Mouse (Mus musculus) CH12.LX (cell line): Measurements from ENCODE around the gene Cntrob. TPM values are rescaled to one million over a fixed set of nuclear protein-coding genes. Genes with fewer than 3 reads are reported as not detected.

Experiments used
- DNase-seq: peaks from one replicate; pipeline ENCODE4 v3.0.0-alpha.2; 2013; ENCODE audit errors: extremely low read depth
- H3K27ac ChIP-seq: 2 replicates; pipeline ENCODE4 v1.5.1; 2012; ENCODE audit warnings: low read depth, mild to moderate bottlenecking, control low read depth, moderate library complexity; ENCODE audit not compliant: insufficient read depth
- H3K27me3 ChIP-seq: replicated peaks from 2 replicates; pipeline ENCODE3; 2012; ENCODE audit warnings: inconsistent platforms
- H3K36me3 ChIP-seq, 2 experiments: replicated peaks in 1 of 2; 2 replicates each; pipeline versions ENCODE3 to v1.6.1; 2012; ENCODE audit warnings: inconsistent platforms in 1 of 2, low read length in 1 of 2, mild to moderate bottlenecking in 1 of 2, mixed read lengths in 1 of 2, moderate library complexity in 1 of 2; ENCODE audit not compliant: control insufficient read depth in 1 of 2, insufficient read depth in 1 of 2
- H3K4me1 ChIP-seq, 2 experiments: 2 replicates each; pipeline ENCODE4 v1.6.1; 2012; ENCODE audit warnings: inconsistent platforms in 1 of 2, moderate library complexity in 1 of 2; ENCODE audit not compliant: insufficient read depth in 2 of 2, control insufficient read depth in 1 of 2
- H3K4me2 ChIP-seq: 2 replicates; pipeline ENCODE4 v1.6.1; 2012; ENCODE audit warnings: low read depth, mild to moderate bottlenecking, control low read depth; ENCODE audit not compliant: poor library complexity, insufficient read depth, severe bottlenecking
- H3K4me3 ChIP-seq, 3 experiments: fragments of 150-350 bp in 1 of 3; sonication (generic) in 1 of 3; replicated peaks in 1 of 3; 2 replicates each; pipeline versions ENCODE3 to v1.5.1; 2011 to 2012; ENCODE audit warnings: low read depth in 2 of 3, low read length in 2 of 3, mild to moderate bottlenecking in 2 of 3, moderate library complexity in 2 of 3, control low read depth in 1 of 3, improper control_type of control experiment in 1 of 3, inconsistent platforms in 1 of 3, mixed read lengths in 1 of 3; ENCODE audit not compliant: poor library complexity in 1 of 3
- H3K79me2 ChIP-seq: replicated peaks from 2 replicates; pipeline ENCODE4 v1.6.1; 2012; ENCODE audit warnings: mild to moderate bottlenecking, moderate library complexity; ENCODE audit not compliant: control insufficient read depth, poor library complexity, insufficient read depth, severe bottlenecking; ENCODE audit errors: extremely low read depth
- H3K9ac ChIP-seq: 2 replicates; pipeline ENCODE4 v1.6.1; 2012; ENCODE audit warnings: low read depth, mild to moderate bottlenecking, control low read depth, moderate library complexity; ENCODE audit not compliant: insufficient read depth
- H3K9me3 ChIP-seq: replicated peaks from 2 replicates; pipeline ENCODE3; 2012; ENCODE audit warnings: low read length, inconsistent platforms, mixed read lengths
- CHD1 ChIP-seq: IDR thresholded peaks from 2 replicates; pipeline ENCODE4 v1.6.1; 2012; ENCODE audit warnings: low read depth, low read length, improper control_type of control experiment, inconsistent platforms
- CHD2 ChIP-seq: IDR thresholded peaks from 2 replicates; pipeline ENCODE4 v1.6.1; 2011; ENCODE audit warnings: low read length, improper control_type of control experiment
- CTCF ChIP-seq, 2 experiments: IDR thresholded peaks in 1 of 2; conservative IDR thresholded peaks in 1 of 2; 2 replicates each; pipeline ENCODE4 v1.5.1; 2011 to 2012; ENCODE audit warnings: low read depth in 2 of 2, low read length in 2 of 2, improper control_type of control experiment in 1 of 2, inconsistent platforms in 1 of 2, mild to moderate bottlenecking in 1 of 2, moderate library complexity in 1 of 2
- E2F4 ChIP-seq: IDR thresholded peaks from 2 replicates; pipeline ENCODE4 v1.6.1; 2011; ENCODE audit warnings: low read depth, low read length, improper control_type of control experiment; ENCODE audit not compliant: insufficient replicate concordance
- ELF1 ChIP-seq: IDR thresholded peaks from 2 replicates; pipeline ENCODE4 v1.6.1; 2014; ENCODE audit warnings: low read depth, mild to moderate bottlenecking, inconsistent platforms, low read length, improper control_type of control experiment
- ETS1 ChIP-seq: conservative IDR thresholded peaks from 2 replicates; pipeline ENCODE4 v1.6.1; 2012; ENCODE audit warnings: low read depth, mild to moderate bottlenecking, inconsistent platforms, low read length, improper control_type of control experiment, moderate library complexity
- GABPA ChIP-seq: IDR thresholded peaks from 2 replicates; pipeline ENCODE4 v1.6.1; 2012; ENCODE audit warnings: low read depth, low read length, improper control_type of control experiment, inconsistent platforms; ENCODE audit not compliant: insufficient replicate concordance
- JUND ChIP-seq: conservative IDR thresholded peaks from 2 replicates; pipeline ENCODE4 v1.6.1; 2011; ENCODE audit warnings: low read depth, low read length, improper control_type of control experiment
- KAT2A ChIP-seq: IDR thresholded peaks from 2 replicates; pipeline ENCODE4 v1.6.1; 2012; ENCODE audit warnings: low read length, improper control_type of control experiment, inconsistent platforms; ENCODE audit not compliant: insufficient replicate concordance
- MXI1 ChIP-seq: IDR thresholded peaks from 2 replicates; pipeline ENCODE4 v1.6.1; 2011; ENCODE audit warnings: mild to moderate bottlenecking, low read depth, low read length, improper control_type of control experiment
- MYC ChIP-seq: IDR thresholded peaks from 2 replicates; pipeline ENCODE4 v1.6.1; 2011; ENCODE audit warnings: low read depth, mild to moderate bottlenecking, improper control_type of control experiment, low read length
- NELFE ChIP-seq: IDR thresholded peaks from 2 replicates; pipeline ENCODE4 v1.6.1; 2011; ENCODE audit warnings: low read depth, low read length, improper control_type of control experiment
- NRF1 ChIP-seq: IDR thresholded peaks from 2 replicates; pipeline ENCODE4 v1.6.1; 2014; ENCODE audit warnings: low read depth, mild to moderate bottlenecking, inconsistent platforms, low read length, improper control_type of control experiment, moderate library complexity
- POLR2AphosphoS2 ChIP-seq: IDR thresholded peaks from 2 replicates; pipeline ENCODE4 v1.6.1; 2011; ENCODE audit warnings: low read depth, low read length, improper control_type of control experiment
- RAD21 ChIP-seq: IDR thresholded peaks from 2 replicates; pipeline ENCODE4 v1.6.1; 2011; ENCODE audit warnings: low read depth, mild to moderate bottlenecking, low read length, improper control_type of control experiment, moderate library complexity
- SMC3 ChIP-seq: IDR thresholded peaks from 2 replicates; pipeline ENCODE4 v1.6.1; 2011; ENCODE audit warnings: low read depth, low read length, improper control_type of control experiment
- TCF12 ChIP-seq: IDR thresholded peaks from 2 replicates; pipeline ENCODE4 v1.6.1; 2014; ENCODE audit warnings: low read depth, mild to moderate bottlenecking, inconsistent platforms, low read length, improper control_type of control experiment
- ZC3H11A ChIP-seq: IDR thresholded peaks from 2 replicates; pipeline ENCODE4 v1.6.1; 2012; ENCODE audit warnings: low read depth, mild to moderate bottlenecking, inconsistent platforms, low read length, improper control_type of control experiment
- ZNF384 ChIP-seq: IDR thresholded peaks from 2 replicates; pipeline ENCODE4 v1.6.1; 2012; ENCODE audit warnings: low read depth, low read length, improper control_type of control experiment, inconsistent platforms
- dilution Hi-C: fragments of 300-500 bp; cut with MboI; formaldehyde crosslinking; loops from 2 replicates; pipeline ENCODE4 v1.14.3; 2020; ENCODE audit warnings: low sequenced_read_pairs; ENCODE audit not compliant: extremely low pct_unique_long_range_greater_than_20kb, extremely low pct_ligation_motif_present
- in situ Hi-C: fragments of 300-500 bp; cut with MboI; formaldehyde crosslinking; loops from 3 replicates; pipeline ENCODE4 v1.14.3; 2019; ENCODE audit warnings: low sequenced_read_pairs, low pct_ligation_motif_present, low pct_unique_long_range_greater_than_20kb, mixed read lengths
- polyA plus RNA-seq: library from polyadenylated mRNA; unstranded; fragments of >175 nt; gene quantifications from 2 replicates; pipeline ENCODE4 v1.2.1, GENCODE M21; 2012; ENCODE audit warnings: low read depth; ENCODE audit not compliant: insufficient read length
- total RNA-seq, 2 experiments: library from RNA; depleted of rRNA; stranded (reverse); fragments of 300-350 nt in 1 of 2; fragments of >200 nt in 1 of 2; gene quantifications; 2 replicates each; pipeline ENCODE4 v1.2.3; 2012 to 2014

Gene Cntrob
- total and polyA plus RNA-seq, 3 experiments, result 16.4 to 36.6 (median 18.9) TPM

DNA sequence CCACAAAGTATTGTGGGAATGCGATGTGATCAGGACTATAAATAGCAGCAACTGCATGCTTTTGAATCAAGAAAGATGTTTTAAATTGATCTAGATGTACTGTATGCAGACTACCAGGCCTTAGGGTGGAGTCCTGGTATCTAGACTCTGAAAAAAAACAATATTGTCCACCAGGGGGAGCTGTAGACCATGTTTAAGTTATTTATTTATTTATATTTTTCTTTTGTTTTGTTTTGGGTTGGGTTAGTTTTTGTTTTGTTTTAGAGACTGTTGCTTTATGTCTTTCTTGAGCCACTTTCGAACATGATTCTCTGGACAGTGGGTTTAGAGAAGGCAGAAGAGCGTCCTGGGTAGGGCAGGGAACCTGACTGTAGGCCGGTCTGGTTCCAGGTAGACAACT is 65.8 kb downstream of the Cntrob start:
- Histone ChIP-seq H3K4me3 (no peak overlapping the region), H3K9ac (peak overlapping the region; percentile 19; the same call in 1 of the 2 replicates), H3K9me3 (peaks cover 2% of the 10 kb centered on the region), H3K4me1 (peaks cover 6 to 15% of the 10 kb centered on the region in 2 experiments; a peak in 3 of 4 replicates), H3K27ac (no peak overlapping the region), H3K4me2 (peak overlapping the region; percentile 68), H3K79me2 (no peaks in the 10 kb centered on the region), H3K27me3 (peaks cover 10% of the 10 kb centered on the region), H3K36me3 (no peaks in the 10 kb centered on the region)
- in situ Hi-C loops (loop anchor here (5.0 kb wide), 1 partner anchor 259 kb away; no protein-coding TSS in a partner anchor), dilution Hi-C loops (no loop called here)
- TF ChIP-seq RAD21 (peak; percentile 87), KAT2A (no peak), MXI1 (no peak), CTCF (conservative IDR thresholded peaks at IDR 0.05 in 1 of 2, IDR thresholded peaks at IDR 0.05 in 1 of 2; ENCODE audit: low read depth in 2 of 2, low read length in 2 of 2) (peak in 1 of 2 experiments; percentile 90; a peak in 3 of 4 replicates), ZC3H11A (peak; percentile 90), NRF1 (no peak), CHD2 (no peak), POLR2AphosphoS2 (no peak), ZNF384 (peak; percentile 66), SMC3 (peak; percentile 77), GABPA (no peak), ELF1 (no peak), TCF12 (no peak), E2F4 (no peak), JUND (peak; percentile 5; the same call in 1 of the 2 replicates), NELFE (no peak; the same call in 1 of the 2 replicates)
- DNase-seq, result peak; percentile 78

DNA sequence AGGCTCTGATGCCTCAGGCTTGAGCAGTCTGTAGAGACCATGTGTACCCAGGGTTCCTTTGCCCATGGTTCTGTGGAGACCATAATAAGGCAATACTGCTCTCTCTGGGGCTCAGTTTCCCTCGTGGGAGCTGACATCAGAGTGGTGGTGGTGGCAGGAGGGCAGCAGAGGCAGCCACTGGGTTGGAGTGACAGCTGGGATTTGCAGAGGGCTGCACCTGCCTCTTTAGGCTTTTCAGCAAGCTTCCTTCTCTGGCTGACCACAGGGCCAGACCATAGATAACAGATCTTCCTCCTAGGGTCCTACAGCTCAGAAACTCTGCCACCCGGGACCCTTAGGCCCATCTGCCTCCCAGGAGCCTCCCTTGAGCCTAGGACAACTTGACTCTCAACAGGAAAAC is 66.5 kb downstream of the Cntrob start:
- Histone ChIP-seq H3K79me2 (no peaks in the 10 kb centered on the region), H3K9ac (peak overlapping the region; percentile 22; the same call in 1 of the 2 replicates), H3K4me1 (peaks cover 6 to 15% of the 10 kb centered on the region in 2 experiments; a peak in 3 of 4 replicates), H3K27ac (no peak overlapping the region), H3K36me3 (no peaks in the 10 kb centered on the region), H3K4me3 (no peak overlapping the region), H3K4me2 (no peak overlapping the region), H3K9me3 (peaks cover 2% of the 10 kb centered on the region), H3K27me3 (peaks cover 13% of the 10 kb centered on the region)
- in situ Hi-C loops, result loop anchor here (5.0 kb wide), 1 partner anchor 260 kb away; no protein-coding TSS in a partner anchor
- no peak for TF ChIP-seq ZC3H11A
- TF ChIP-seq CHD1, result no peak
- no peak for TF ChIP-seq MYC
- TF ChIP-seq ETS1, result no peak
- no peak for TF ChIP-seq TCF12
- dilution Hi-C loops, result no loop called here
- DNase-seq, result no peak
